Mouse (Mus musculus): ENCODE results near the gene Mrpl34.

DNA sequence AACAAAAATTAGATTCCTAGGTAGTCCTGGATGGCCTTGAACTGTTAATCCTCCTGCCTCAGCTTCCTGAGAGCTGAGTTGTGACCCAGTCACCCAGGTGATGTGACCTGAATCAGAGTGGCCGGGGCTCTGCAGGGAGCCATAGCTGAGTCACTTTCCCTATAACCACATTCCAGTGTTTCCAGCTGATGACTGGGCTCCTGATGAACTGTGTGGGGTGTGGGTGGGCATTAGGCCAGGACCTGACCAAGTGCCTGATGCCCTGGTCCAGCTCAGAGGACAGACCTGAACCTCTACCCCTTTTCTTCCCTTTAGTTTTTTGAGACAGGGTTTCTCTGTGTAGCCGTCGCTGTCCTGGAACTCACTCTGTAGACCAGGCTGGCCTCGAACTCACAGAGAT lies 40.6 kb downstream of the Mrpl34 start:
- TF ChIP-seq CTCF (IDR thresholded peaks at IDR 0.05; ENCODE audit: borderline replicate concordance, extremely low read depth, insufficient read depth, insufficient read length) (no peak), POLR2A (IDR thresholded peaks at IDR 0.05; ENCODE audit: borderline replicate concordance, extremely low read depth, insufficient read depth, insufficient read length, poor library complexity, severe bottlenecking) (no peak)

Measured in brain, embryonic 14.5 days (tissue).